Mouse (Mus musculus) testis, adult 2 months (tissue): ENCODE data around the gene Tas2r122.

Experiments used
- CTCF ChIP-seq: fragments of 200-500 bp; IDR thresholded peaks from 2 replicates; pipeline ENCODE4 v1.5.1; 2012; ENCODE audit warnings: low read depth, mild to moderate bottlenecking, inconsistent platforms, low read length, moderate library complexity; ENCODE audit not compliant: control insufficient read depth, insufficient read depth, insufficient replicate concordance
- POLR2A ChIP-seq: fragments of 200-500 bp; IDR thresholded peaks from 2 replicates; pipeline ENCODE4 v1.6.1; 2012; ENCODE audit warnings: low read depth, mild to moderate bottlenecking, inconsistent platforms, low read length, moderate library complexity; ENCODE audit not compliant: control insufficient read depth

DNA sequence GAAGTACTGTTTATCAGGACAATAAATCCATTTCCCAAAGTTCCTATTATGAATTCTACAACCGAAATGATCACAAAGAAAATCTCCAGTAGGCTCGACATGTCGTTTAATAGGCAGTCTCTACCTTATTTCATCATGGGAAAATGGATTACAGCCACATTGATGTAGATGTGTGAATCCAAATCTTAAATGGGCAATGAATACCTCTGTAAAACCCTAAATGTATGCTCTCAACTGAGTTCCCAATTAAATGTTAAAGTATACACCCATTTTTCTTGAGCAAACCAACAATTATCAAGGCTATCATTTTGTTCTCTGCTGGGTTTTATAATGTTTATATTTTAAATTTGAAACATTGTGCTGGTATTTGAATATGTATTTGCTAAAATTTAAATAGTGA is at the start of gene Tas2r122:
- no peak for TF ChIP-seq CTCF
- no peak for TF ChIP-seq POLR2A
